Mouse (Mus musculus): ENCODE measurements at regions not wholly inside any gene's neighbourhood (a gene's known extent, or its start where the extent isn't known, plus 50 kb on each side); places are given as distances from the start of the nearest gene placed in this dataset.

DNA sequence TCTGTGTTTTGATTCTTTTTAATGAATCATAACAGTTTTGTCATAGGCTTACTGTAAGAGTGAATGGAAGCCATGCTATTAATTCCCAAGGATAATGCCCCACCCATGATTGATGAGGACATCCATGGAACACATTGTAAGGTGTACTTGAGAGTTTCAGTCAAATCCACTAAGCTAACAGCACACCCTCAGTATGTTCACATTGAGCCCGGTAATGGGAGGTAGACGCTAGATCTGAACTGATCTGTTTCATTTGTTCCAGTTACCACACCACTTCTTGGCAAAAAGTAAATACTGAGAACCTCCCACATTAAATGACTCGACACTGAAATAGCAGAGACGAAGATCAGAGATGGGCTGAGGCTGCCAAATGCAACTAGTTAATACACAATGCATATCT lies 165.9 kb downstream of the Klf6 start:
- TF ChIP-seq CTCF (IDR thresholded peaks at IDR 0.05; ENCODE audit: borderline replicate concordance, control insufficient read depth, extremely low read depth, insufficient read depth, low read length, poor library complexity) (no peak), POLR2A (IDR thresholded peaks at IDR 0.05; ENCODE audit: control insufficient read depth, extremely low read depth, insufficient read depth, low read length, poor library complexity) (no peak)
